Mouse (Mus musculus): ENCODE results near the gene Gm3532. TPM values are rescaled to one million over a fixed set of nuclear protein-coding genes. Genes with fewer than 3 reads are reported as not detected.

The Gm3532 gene
- not detected for polyA plus RNA-seq (2014; fragmentation: Illumina TruSeq; extraction: RNeasy Lipid Tissue Mini Kit (QIAGEN cat#74804); ENCODE audit: low replicate concordance)

GRCm38 (mm10) chr14:5538196-5538595, at the start of gene Gm3532:
TSS of gene Gm3532 (plus strand) at chr14:5538496.

DNA sequence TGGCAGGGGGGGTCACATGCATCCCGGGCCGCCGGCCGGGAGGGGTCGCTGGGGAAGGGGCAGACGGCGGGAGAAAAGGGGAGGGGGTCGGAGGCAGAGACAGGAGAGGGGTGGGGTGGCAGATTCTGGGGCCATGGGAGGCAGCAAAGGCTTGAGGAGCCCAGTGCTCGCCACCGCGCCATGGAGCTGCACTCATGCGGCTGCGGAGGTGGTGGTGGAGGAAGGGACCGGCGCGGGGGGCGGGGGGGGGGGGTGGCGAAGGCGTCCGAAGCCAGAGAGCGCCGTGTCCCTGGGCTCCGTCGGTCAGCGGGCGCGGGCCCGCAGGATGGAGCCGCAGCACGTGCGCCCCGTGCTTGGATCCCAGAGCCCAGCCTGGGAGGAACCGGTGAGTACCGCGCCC, 36.9 kb upstream of the Gm3532 start, which contains the start of gene Gm3488:
TSS of gene Gm3488 (plus strand) at position 301 of the 400 bp plus-strand sequence.

Other genes with a start within 250 kb of the Gm3532 start
- not detected for gene Gm3542, start 203.6 kb upstream of the Gm3532 start, polyA plus RNA-seq (2014; fragmentation: Illumina TruSeq; extraction: RNeasy Lipid Tissue Mini Kit (QIAGEN cat#74804); ENCODE audit: low replicate concordance)
- 0.22 TPM for gene Gm3500, start 149.4 kb upstream of the Gm3532 start, polyA plus RNA-seq (2014; fragmentation: Illumina TruSeq; extraction: RNeasy Lipid Tissue Mini Kit (QIAGEN cat#74804); ENCODE audit: low replicate concordance)
- gene Gm3194, start 83.0 kb upstream of the Gm3532 start, polyA plus RNA-seq (2014; fragmentation: Illumina TruSeq; extraction: RNeasy Lipid Tissue Mini Kit (QIAGEN cat#74804); ENCODE audit: low replicate concordance), result 0.48 TPM
- gene Gm8246, start 60.7 kb upstream of the Gm3532 start, polyA plus RNA-seq (2014; fragmentation: Illumina TruSeq; extraction: RNeasy Lipid Tissue Mini Kit (QIAGEN cat#74804); ENCODE audit: low replicate concordance), result not detected
- not detected for gene Gm3187, start 54.3 kb upstream of the Gm3532 start, polyA plus RNA-seq (2014; fragmentation: Illumina TruSeq; extraction: RNeasy Lipid Tissue Mini Kit (QIAGEN cat#74804); ENCODE audit: low replicate concordance)
- 0.59 TPM for gene Gm3488, start 36.8 kb upstream of the Gm3532 start, polyA plus RNA-seq (2014; fragmentation: Illumina TruSeq; extraction: RNeasy Lipid Tissue Mini Kit (QIAGEN cat#74804); ENCODE audit: low replicate concordance)
- gene Gm8265, start 94.5 kb downstream of the Gm3532 start, polyA plus RNA-seq (2014; fragmentation: Illumina TruSeq; extraction: RNeasy Lipid Tissue Mini Kit (QIAGEN cat#74804); ENCODE audit: low replicate concordance), result not detected
- not detected for gene Gm9603, start 149.0 kb downstream of the Gm3532 start, polyA plus RNA-seq (2014; fragmentation: Illumina TruSeq; extraction: RNeasy Lipid Tissue Mini Kit (QIAGEN cat#74804); ENCODE audit: low replicate concordance)
- 0.52 TPM for gene Gm3373, start 203.1 kb downstream of the Gm3532 start, polyA plus RNA-seq (2014; fragmentation: Illumina TruSeq; extraction: RNeasy Lipid Tissue Mini Kit (QIAGEN cat#74804); ENCODE audit: low replicate concordance)

All from small intestine, adult 10 weeks (tissue).